Mouse (Mus musculus) natural killer cell, adult 2 months (primary cell): ENCODE results near the gene Ascl1.
A peak's percentile ranks its signal among the peaks of the same experiment; 100 is the strongest.

Experiments used
- DNase-seq, 2 experiments: peaks; one replicate each; pipeline ENCODE4 v3.0.0; 2022; ENCODE audit warnings: low spot score in 2 of 2

Ascl1 gene

DNA sequence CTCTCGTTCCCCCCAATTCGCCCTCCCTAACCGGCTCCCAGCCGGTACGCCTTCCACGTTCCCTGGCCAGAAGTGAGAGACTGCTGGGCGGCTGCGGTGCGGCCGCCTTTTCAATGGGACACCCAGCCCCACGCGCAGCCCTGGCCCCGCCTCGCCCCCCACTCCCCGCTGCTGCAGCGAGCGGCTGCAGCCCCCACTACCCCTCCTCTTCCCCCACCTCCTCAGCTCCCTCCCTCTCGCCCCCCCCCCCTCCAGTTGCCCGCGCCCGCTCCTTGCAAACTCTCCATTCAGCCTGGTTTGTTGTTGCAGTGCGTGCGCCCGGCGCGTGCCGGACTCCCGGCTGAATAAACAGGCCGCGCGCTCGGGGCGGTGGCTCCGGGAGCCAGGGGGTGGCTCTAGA is at the start of gene Ascl1:
Gene Ascl1 (minus strand): TSS at position 85 of the 400 bp plus-strand sequence.
- DNase-seq: no peak

- no peak for DNase-seq
Measured at GRCm38 (mm10) chr10:87534172-87534571, 40.7 kb upstream of the Ascl1 start.

- DNase-seq: no peak
Measured at GRCm38 (mm10) chr10:87521646-87522045, 28.2 kb upstream of the Ascl1 start, which contains the start of gene Pah. Pah (plus strand) TSS chr10:87521795.

- no peak for DNase-seq
Measured at GRCm38 (mm10) chr10:87520401-87521116, 27.1 kb upstream of the Ascl1 start.

- DNase-seq: no peak
Measured at GRCm38 (mm10) chr10:87518585-87518984, 25.1 kb upstream of the Ascl1 start.

- no peak for DNase-seq
Measured at GRCm38 (mm10) chr10:87513052-87513451, 19.6 kb upstream of the Ascl1 start.

DNA sequence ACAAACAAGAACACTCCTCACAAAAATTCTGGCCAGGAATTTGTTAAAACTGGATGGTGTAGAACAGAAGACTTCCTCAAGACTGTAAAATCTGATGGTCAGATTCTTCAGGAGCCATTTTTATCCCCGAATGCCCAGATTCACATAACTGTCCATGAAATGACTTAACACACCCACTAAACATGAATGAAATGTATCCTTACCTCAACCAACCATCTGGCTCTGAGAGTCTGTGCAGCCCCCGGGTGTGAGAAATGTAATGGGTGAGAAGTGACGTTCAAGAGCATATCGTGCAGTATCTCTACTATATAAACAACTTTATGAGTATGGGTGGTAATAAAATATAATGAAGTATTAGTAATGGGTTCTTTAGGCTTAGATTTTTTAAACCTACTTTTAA is 15.1 kb upstream of the Ascl1 start:
- DNase-seq: no peak

GRCm38 (mm10) chr10:87503946-87504345 is 10.5 kb upstream of the Ascl1 start:
- DNase-seq: peak in 1 of 2 experiments; percentile 20

DNA sequence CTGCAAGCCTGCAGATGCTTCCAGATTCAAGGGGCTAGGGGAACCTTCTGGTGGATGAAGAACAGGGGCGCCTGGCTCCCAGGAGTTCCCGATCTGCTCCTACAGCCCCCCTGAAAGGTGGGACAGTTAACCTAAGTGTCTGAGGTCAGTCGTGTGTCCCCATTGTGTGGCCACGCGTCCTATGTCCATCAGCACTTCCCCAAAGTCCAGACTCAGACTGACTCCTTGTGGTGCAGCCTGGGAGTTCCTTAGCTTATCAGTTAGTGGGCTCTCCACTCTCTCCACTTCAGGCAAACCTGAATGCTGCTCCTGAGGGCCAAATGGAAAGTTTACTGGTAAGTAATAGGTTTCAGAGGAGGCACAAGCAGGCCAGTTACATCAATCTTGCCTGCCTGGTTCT is 8.8 kb upstream of the Ascl1 start:
- no peak for DNase-seq

GRCm38 (mm10) chr10:87501659-87502042 is 8.2 kb upstream of the Ascl1 start:
- DNase-seq: no peak

GRCm38 (mm10) chr10:87500926-87501658 is 7.6 kb upstream of the Ascl1 start:
- no peak for DNase-seq

- no peak for DNase-seq
Measured at GRCm38 (mm10) chr10:87497056-87497455, 3.6 kb upstream of the Ascl1 start.

DNA sequence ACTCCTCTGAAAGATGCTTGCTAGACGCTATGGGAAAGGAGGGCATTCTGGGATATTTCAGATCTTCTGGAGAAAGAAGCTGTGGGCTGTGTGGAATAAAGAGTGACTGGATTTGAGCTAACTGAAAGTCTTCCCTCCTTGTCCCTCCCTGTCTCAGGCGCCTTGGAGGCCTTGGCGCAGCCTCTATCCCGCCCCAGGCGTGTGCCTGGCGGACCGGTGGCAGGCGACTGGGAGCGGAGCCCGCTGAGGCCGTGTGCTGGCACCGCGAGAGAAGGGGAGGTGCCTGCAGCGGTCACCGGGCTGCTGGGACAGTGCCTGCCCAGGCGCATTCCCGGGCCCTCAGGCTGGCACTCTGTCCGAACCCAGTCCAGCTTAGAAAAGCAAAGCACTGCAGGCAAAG is 1.1 kb upstream of the Ascl1 start:
- DNase-seq: no peak

DNA sequence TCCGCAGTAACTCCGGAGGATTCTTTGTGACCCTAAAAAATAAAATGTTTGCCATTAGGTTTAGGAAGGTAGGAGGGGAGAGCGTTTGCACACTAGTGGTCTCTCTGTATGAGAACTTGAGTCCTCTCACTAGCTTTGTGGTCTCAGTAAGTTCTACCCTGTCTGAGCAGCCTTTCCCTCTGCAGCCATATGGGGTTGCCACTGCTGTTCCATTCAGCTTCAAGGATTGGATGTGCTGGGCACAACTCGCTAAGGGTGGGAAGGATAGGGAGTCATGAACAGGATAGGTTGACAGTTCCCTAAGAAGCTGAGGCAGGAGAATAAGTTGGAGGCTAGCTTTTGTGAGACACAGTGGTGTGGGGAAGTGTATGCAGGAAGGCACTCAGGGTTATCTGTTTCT is 716 bp upstream of the Ascl1 start:
- DNase-seq: no peak

GRCm38 (mm10) chr10:87492661-87493551 is 554 bp downstream of the Ascl1 start:
- DNase-seq: no peak

DNA sequence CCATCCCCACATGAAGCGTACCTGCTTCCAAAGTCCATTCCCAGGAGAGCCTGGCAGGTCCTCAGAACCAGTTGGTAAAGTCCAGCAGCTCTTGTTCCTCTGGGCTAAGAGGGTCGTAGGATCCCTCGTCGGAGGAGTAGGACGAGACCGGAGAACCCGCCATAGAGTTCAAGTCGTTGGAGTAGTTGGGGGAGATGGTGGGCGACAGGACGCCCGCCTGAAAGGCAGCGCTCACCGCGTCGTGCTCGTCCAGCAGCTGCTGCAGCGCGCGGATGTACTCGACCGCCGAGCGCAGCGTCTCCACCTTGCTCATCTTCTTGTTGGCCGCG is 1.2 kb downstream of the Ascl1 start:
- DNase-seq: no peak

GRCm38 (mm10) chr10:87491485-87492040 is 1.9 kb downstream of the Ascl1 start:
- DNase-seq: no peak

- no peak for DNase-seq
Measured at GRCm38 (mm10) chr10:87490328-87490727, 3.1 kb downstream of the Ascl1 start.

DNA sequence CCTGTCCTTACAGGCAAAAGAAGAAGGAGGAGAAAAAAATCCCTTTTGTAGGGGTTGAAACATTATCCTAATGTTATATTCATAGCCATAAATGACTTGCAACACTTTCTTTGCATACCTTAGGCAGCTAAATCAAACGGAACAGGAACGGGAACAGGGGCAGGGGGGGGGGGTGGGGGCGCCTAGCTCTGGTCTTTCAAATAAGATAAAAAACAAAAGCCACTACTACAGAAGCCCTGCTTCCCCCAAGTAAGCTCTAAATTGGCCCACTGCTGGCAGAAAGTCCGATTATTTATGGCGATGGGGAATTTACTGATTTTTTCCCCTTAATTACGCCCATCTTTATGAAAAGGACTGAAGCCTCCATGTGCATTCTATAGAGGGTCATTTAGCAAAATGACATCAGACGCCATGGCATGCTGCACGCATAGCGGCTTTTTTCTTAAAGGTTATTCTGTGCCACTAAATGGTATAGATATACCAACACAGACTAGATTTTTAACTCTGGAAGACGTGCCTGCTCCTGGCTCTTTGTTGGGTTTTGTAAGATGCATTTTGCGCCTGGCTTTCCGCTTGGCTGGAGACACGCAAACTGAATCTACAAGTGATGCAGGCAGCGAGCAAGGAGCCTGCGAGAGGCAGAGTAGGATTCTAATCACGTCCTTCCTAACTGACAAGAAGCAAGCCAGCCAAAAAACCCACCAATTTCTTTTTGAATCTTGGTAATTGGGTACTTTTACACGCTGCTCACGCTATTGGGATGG is 4.0 kb downstream of the Ascl1 start:
- no peak for DNase-seq

- DNase-seq: no peak
Measured at GRCm38 (mm10) chr10:87488429-87489145, 4.9 kb downstream of the Ascl1 start.
